Mouse (Mus musculus) liver, embryonic 18 days (tissue): ENCODE measurements around the gene 4930524N10Rik. TPM values are rescaled to one million over a fixed set of nuclear protein-coding genes. Genes with fewer than 3 reads are reported as not detected.

Source experiments
- polyA plus RNA-seq: library from polyadenylated mRNA; depleted of rRNA; stranded (reverse); fragments of >200 nt; gene quantifications from 2 replicates; pipeline ENCODE4 v1.2.3, GENCODE M21; 2012; rRNA removed

Gene 4930524N10Rik
- polyA plus RNA-seq, result not detected in 2 replicates

GRCm38 (mm10) chrX:154343292-154343691 lies at the start of gene 4930524N10Rik:
4930524N10Rik (minus strand) TSS chrX:154343392.

Other genes starting within 250 kb of the 4930524N10Rik start
- not detected in 2 replicates for gene Gm15140, start 222.7 kb downstream of the 4930524N10Rik start, polyA plus RNA-seq
- gene Samt4, start 138.6 kb upstream of the 4930524N10Rik start, polyA plus RNA-seq, result not detected in 2 replicates
- gene Samt2, start 236.0 kb upstream of the 4930524N10Rik start, polyA plus RNA-seq, result not detected in 2 replicates